Mouse (Mus musculus): Measurements from ENCODE around the gene Mier2. TPM values are rescaled to one million over a fixed set of nuclear protein-coding genes. Genes with fewer than 3 reads are reported as not detected.

Mier2 gene
- total RNA-seq, 2 experiments from 2014 or later: 53.2 to 56.4 TPM

GRCm38 (mm10) chr10:79525456-79526325 lies 29.3 kb downstream of the Mier2 start:
- DNase-seq (ENCODE audit: extremely low spot score in 1 of 2, low spot score in 1 of 2): no peak

- no peak for DNase-seq (ENCODE audit: extremely low spot score in 1 of 2, low spot score in 1 of 2)
Observed at GRCm38 (mm10) chr10:79524433-79524832, 30.6 kb downstream of the Mier2 start.

- DNase-seq (ENCODE audit: extremely low spot score in 1 of 2, low spot score in 1 of 2): no peak
Observed at GRCm38 (mm10) chr10:79506709-79507108, 48.3 kb downstream of the Mier2 start.

GRCm38 (mm10) chr10:79502830-79503644 lies 52.0 kb downstream of the Mier2 start:
- DNase-seq (ENCODE audit: extremely low spot score in 1 of 2, low spot score in 1 of 2): no peak

- DNase-seq (ENCODE audit: extremely low spot score in 1 of 2, low spot score in 1 of 2): no peak
Observed at GRCm38 (mm10) chr10:79496701-79497288, 58.2 kb downstream of the Mier2 start.

GRCm38 (mm10) chr10:79495886-79496285 lies 59.1 kb downstream of the Mier2 start:
- DNase-seq (ENCODE audit: extremely low spot score in 1 of 2, low spot score in 1 of 2): no peak

Small RNAs within 50 kb of the gene (microRNA-seq; reads per million reads assigned to microRNA genes)
- 0.18 to 0.60 reads per million in 2 experiments for gene Mir6909

Other genes starting within 250 kb of the Mier2 start
- not detected for gene Vmn2r82, start 198.7 kb downstream of the Mier2 start, total RNA-seq (2021)
- gene Vmn2r83, start 86.5 kb downstream of the Mier2 start, total RNA-seq (2021): not detected
- 1 to 10 TPM; 5.3 to 6.9 TPM for gene Plpp2, start 21.4 kb downstream of the Mier2 start, total RNA-seq (2021)
- gene Theg, start 32.1 kb upstream of the Mier2 start, total RNA-seq (2021): under 1 TPM in 1 of 2 experiments, not detected in 1; 0.44 TPM
- 10 to 100 TPM; 12.1 to 12.3 TPM for gene C2cd4c, start 58.8 kb upstream of the Mier2 start, total RNA-seq (2021)
- gene Shc2, start 82.7 kb upstream of the Mier2 start, total RNA-seq (2021): 10 to 100 TPM; 39.2 to 48.2 TPM
- under 1 TPM in 1 of 2 experiments, not detected in 1; 0.22 TPM for gene Odf3l2, start 90.5 kb upstream of the Mier2 start, total RNA-seq (2021)
- not detected for gene Madcam1, start 109.4 kb upstream of the Mier2 start, total RNA-seq (2021)
- gene Tpgs1, start 114.2 kb upstream of the Mier2 start, total RNA-seq (2021): 10 to 100 TPM; 74.9 to 79.7 TPM
- 10 to 100 TPM; 67.1 to 77.7 TPM for gene Cdc34, start 127.0 kb upstream of the Mier2 start, total RNA-seq (2021)
- gene Gzmm, start 133.8 kb upstream of the Mier2 start, total RNA-seq (2021): 1 to 10 TPM; 2.4 to 3.1 TPM
- 100 to 1,000 TPM; 610 to 665 TPM for gene Bsg, start 149.3 kb upstream of the Mier2 start, total RNA-seq (2021)
- 100 to 1,000 TPM; 108 to 110 TPM for gene Hcn2, start 161.4 kb upstream of the Mier2 start, total RNA-seq (2021)
- 10 to 100 TPM; 39.2 to 44.6 TPM for gene Polrmt, start 191.4 kb upstream of the Mier2 start, total RNA-seq (2021)
- gene Fgf22, start 199.9 kb upstream of the Mier2 start, total RNA-seq (2021): 1 to 10 TPM; 1.0 to 1.5 TPM
- 10 to 100 TPM; 82.7 to 92.9 TPM for gene Rnf126, start 211.8 kb upstream of the Mier2 start, total RNA-seq (2021)
- gene Fstl3, start 222.1 kb upstream of the Mier2 start, total RNA-seq (2021): 1 to 10 TPM; 1.2 to 2.1 TPM
- under 1 TPM; 0.30 to 0.33 TPM for gene Prss57, start 235.8 kb upstream of the Mier2 start, total RNA-seq (2021)
- gene Palm, start 238.4 kb upstream of the Mier2 start, total RNA-seq (2021): 100 to 1,000 TPM; 307 to 325 TPM